Mouse (Mus musculus): ENCODE results near the gene Gm20431.
A peak's percentile ranks its signal among the peaks of the same experiment; 100 is the strongest.

The Gm20431 gene

GRCm38 (mm10) chr2:167568112-167568511, 93.2 kb downstream of the Gm20431 start:
- no peak for DNase-seq (ENCODE audit: low spot score)

- DNase-seq (ENCODE audit: low spot score): no peak
Measured at GRCm38 (mm10) chr2:167565682-167566081, 95.6 kb downstream of the Gm20431 start.

- no peak for DNase-seq (ENCODE audit: low spot score)
Measured at GRCm38 (mm10) chr2:167565312-167565656, 96.0 kb downstream of the Gm20431 start.

- peak; percentile 72 for DNase-seq (ENCODE audit: low spot score)
Measured at GRCm38 (mm10) chr2:167564551-167565311, 96.6 kb downstream of the Gm20431 start.

- no peak for DNase-seq (ENCODE audit: low spot score)
Measured at GRCm38 (mm10) chr2:167563703-167564102, 97.6 kb downstream of the Gm20431 start.

DNA sequence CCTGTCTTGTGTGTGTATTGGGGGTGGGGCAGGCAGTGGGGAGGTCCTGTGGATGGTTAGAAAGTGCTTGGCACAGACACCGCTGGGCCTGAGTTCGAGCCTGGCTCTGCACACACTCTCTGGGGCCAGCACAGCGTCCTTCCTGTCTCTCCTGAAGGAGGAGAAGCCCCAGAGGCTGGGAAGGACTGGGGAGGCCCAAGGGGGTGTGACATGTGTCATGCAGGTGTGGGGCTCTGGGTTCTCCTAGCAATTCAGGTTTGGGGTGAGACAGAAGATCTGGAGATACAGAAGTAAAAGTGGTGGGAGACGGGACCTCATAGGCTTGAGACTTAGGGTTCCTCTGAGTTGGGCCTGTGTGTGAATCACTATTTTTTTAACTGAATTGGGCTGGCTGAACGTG, 98.3 kb downstream of the Gm20431 start:
- no peak for DNase-seq (ENCODE audit: low spot score)

DNA sequence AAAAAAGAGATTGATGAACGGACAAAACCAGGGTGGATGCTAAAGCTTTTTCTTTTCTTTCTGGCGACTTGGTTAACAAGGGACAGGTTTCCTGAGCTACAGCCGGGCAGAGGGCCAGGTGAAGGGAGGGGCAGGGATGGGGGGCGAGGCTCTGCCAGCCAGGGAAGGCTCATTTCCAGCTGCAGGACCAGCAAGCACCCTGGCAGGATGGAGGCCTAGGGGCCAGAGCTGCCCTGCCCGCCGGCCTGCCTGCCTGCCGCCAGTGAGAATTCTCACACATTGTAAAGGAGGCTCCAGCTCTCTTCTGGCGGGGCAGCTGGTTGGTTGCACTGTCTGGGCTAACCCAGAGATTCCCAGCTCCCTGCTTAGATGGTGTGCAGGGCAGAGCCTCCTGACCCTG, 99.2 kb downstream of the Gm20431 start:
- DNase-seq (ENCODE audit: low spot score): no peak

GRCm38 (mm10) chr2:167559413-167559812, 101.9 kb downstream of the Gm20431 start:
- DNase-seq (ENCODE audit: low spot score): no peak

Data from yolk sac, embryonic 10.5 days (tissue).